ENCODE assay signal across 8 mouse cellular contexts in the genomic region with DNA sequence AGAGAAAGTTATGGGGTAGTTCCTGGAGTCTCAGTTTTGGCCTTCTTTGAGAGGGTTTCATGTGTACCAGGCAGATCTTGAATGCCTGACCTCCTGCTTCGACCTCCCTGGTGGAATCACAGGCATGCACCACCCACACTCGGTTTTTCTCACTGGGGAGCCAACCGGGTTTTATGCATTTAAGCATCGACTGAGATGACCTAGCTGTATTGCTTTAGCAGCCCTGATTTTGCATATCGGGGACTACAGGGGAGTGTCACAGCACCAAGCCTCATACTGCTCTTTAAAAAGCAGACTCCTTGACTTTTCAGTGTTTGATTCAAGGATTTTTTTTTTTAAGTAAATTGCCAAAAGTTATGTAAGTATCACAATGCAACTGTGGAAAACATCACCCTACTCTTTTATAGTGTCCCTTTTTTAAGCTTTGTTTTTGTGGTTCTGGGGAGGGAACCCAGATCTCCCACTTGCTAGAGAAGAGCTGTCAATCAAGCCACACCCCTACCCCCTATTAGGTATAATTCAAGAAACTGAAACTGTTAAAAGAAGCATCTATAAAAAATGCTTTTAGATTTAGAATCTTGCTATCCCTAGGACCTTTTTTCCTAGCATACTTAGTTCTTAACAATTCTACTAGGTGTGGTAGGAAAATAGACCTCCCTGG. TPM values are rescaled to one million over a fixed set of nuclear protein-coding genes. Genes with fewer than 3 reads are reported as not detected.
DNase-seq lines count a peak whose midpoint lies in the region; ATAC-seq and TF ChIP-seq lines count a peak whose summit lies in the region.

No protein-coding gene starts in this region.

- no peak for ATAC-seq in forebrain, embryonic 12.5 days (ENCODE audit: low FRiP score)
- ATAC-seq in limb, embryonic 12.5 days (ENCODE audit: insufficient number of reproducible peaks, insufficient read depth, low FRiP score, low TSS enrichment, low read depth): no peak

- no peaks in the 10 kb centered on the region for H3K9me3 ChIP-seq in forebrain, embryonic 12.5 days
- H3K9me3 ChIP-seq in limb, embryonic 12.5 days: no peaks in the 10 kb centered on the region

- WGBS in forebrain, embryonic 12.5 days: 6% methylated on average over 5 of the region's 5 CpGs
- WGBS in limb, embryonic 12.5 days: 4% methylated on average over 5 of the region's 5 CpGs
- under 1% methylated on average over 5 of the region's 5 CpGs for WGBS in small intestine, adult 2 months

- no peaks in the 10 kb centered on the region for H3K27me3 ChIP-seq in forebrain, embryonic 12.5 days
- H3K27me3 ChIP-seq in limb, embryonic 12.5 days: no peaks in the 10 kb centered on the region
- no peaks in the 10 kb centered on the region for H3K27me3 ChIP-seq in small intestine, adult 2 months (ENCODE audit: control insufficient read depth, insufficient read depth, low read length)

- H3K4me2 ChIP-seq in forebrain, embryonic 12.5 days: peak overlapping the region; percentile 87
- H3K4me2 ChIP-seq in limb, embryonic 12.5 days: peak overlapping the region; percentile 92

- peak overlapping the region; percentile 94 for H3K27ac ChIP-seq in left cerebral cortex, adult 2 months
- H3K27ac ChIP-seq in forebrain, embryonic 12.5 days: no peak overlapping the region
- H3K27ac ChIP-seq in limb, embryonic 12.5 days: no peak overlapping the region
- peak overlapping the region; percentile 87 for H3K27ac ChIP-seq in small intestine, adult 2 months (ENCODE audit: insufficient read depth, low read depth, low read length)

- H3K4me3 ChIP-seq in left cerebral cortex, adult 2 months: peak overlapping the region; percentile 55
- peak overlapping the region; percentile 92 for H3K4me3 ChIP-seq in forebrain, embryonic 12.5 days (replicated peaks)
- H3K4me3 ChIP-seq in limb, embryonic 12.5 days (replicated peaks): peak overlapping the region; percentile 79
- peak overlapping the region; percentile 90 for H3K4me3 ChIP-seq in small intestine, adult 2 months (ENCODE audit: low read depth, low read length)

- no peak for TF ChIP-seq CTCF in left cerebral cortex, adult 2 months (IDR thresholded peaks at IDR 0.05)
- TF ChIP-seq CTCF in small intestine, adult 2 months (IDR thresholded peaks at IDR 0.05; ENCODE audit: extremely low read depth, insufficient read length, insufficient replicate concordance, low read depth, low read length): no peak

- intact Hi-C loops in left cerebral cortex, adult 2 months (cut with DNase I): no loop called here
- intact Hi-C loops in left cerebral cortex, postnatal 4 days (cut with DNase I): no loop called here

- no peaks in the 10 kb centered on the region for H3K36me3 ChIP-seq in forebrain, embryonic 12.5 days (replicated peaks)
- no peaks in the 10 kb centered on the region; the same call in 1 of the 2 replicates for H3K36me3 ChIP-seq in limb, embryonic 12.5 days
- no peaks in the 10 kb centered on the region for H3K36me3 ChIP-seq in small intestine, adult 2 months (ENCODE audit: control insufficient read depth, insufficient read depth, low read length)

- peak in 1 of 2 experiments; percentile 17 for DNase-seq in left cerebral cortex, adult 2 months (ENCODE audit: extremely low spot score in 1 of 2, low spot score in 2 of 2)
- no peak for DNase-seq in left cerebral cortex, postnatal 4 days
- peak; percentile 40 for DNase-seq in NIH3T3 (ENCODE audit: low read depth)
- no peak for DNase-seq in left cerebral cortex, adult 9 months (ENCODE audit: low spot score in 2 of 2)
- DNase-seq in layer of hippocampus, adult 9-11 months: no peak

- TF ChIP-seq POLR2A in small intestine, adult 2 months (IDR thresholded peaks at IDR 0.05; ENCODE audit: low read depth, low read length): no peak

- H3K9ac ChIP-seq in forebrain, embryonic 12.5 days: peak overlapping the region; percentile 99
- H3K9ac ChIP-seq in limb, embryonic 12.5 days (replicated peaks): peak overlapping the region; percentile 96

- peaks cover 39% of the 10 kb centered on the region for H3K4me1 ChIP-seq in forebrain, embryonic 12.5 days
- H3K4me1 ChIP-seq in limb, embryonic 12.5 days (replicated peaks): peaks cover 34% of the 10 kb centered on the region
- H3K4me1 ChIP-seq in small intestine, adult 2 months (ENCODE audit: control insufficient read depth, insufficient read depth, insufficient read length, low read length): peaks cover 14% of the 10 kb centered on the region

RNA-seq across cellular contexts. Expression of a gene that starts 5.2 kb away (rescaled TPM):
- total RNA-seq in left cerebral cortex, adult 2 months (2021): 10 to 100 TPM; 78.4 to 92.0 TPM
- 10 to 100 TPM; 65.5 to 81.3 TPM for total RNA-seq in left cerebral cortex, postnatal 4 days (2021)
- polyA plus RNA-seq in forebrain, embryonic 12.5 days (2016; fragmentation: Nextera tagmentation; extraction: Ambion mirVana): 115 and 121 TPM in 2 replicates
- polyA plus RNA-seq in limb, embryonic 12.5 days (2016; fragmentation: Nextera tagmentation; extraction: Ambion mirVana): 116 and 124 TPM in 2 replicates
- polyA plus RNA-seq in small intestine, adult 2 months (2012; rRNA removed): 11.4 and 25.3 TPM in 2 replicates

Comparison
In these comparisons a context has a peak if more than half of its experiments do, and no peak if none do; other contexts are left out.
1. H3K27ac ChIP-seq: peak in left cerebral cortex, adult 2 months (single experiment) and small intestine, adult 2 months (single experiment); none in forebrain, embryonic 12.5 days (single experiment) and limb, embryonic 12.5 days (single experiment).
2. Peak in every context shown above with its lines, with median percentiles within 50 percentile points of each other: H3K4me3 ChIP-seq.